Mouse (Mus musculus): ENCODE data around the gene Grtp1. TPM values are rescaled to one million over a fixed set of nuclear protein-coding genes. Genes with fewer than 3 reads are reported as not detected.

Gene Grtp1
- polyA plus RNA-seq, 1 experiment from 2014 or later: 16.3 TPM

GRCm38 (mm10) chr8:13202041-13202440 is 1.6 kb upstream of the Grtp1 start:
- H3K9ac ChIP-seq: no peak overlapping the region
- H3K4me3 ChIP-seq: no peak overlapping the region
- H3K9me3 ChIP-seq: no peaks in the 10 kb centered on the region
- H3K27ac ChIP-seq: no peak overlapping the region
- 46% methylated on average over 3 of the region's 3 CpGs for WGBS
- H3K4me2 ChIP-seq: no peak overlapping the region
- H3K36me3 ChIP-seq (replicated peaks): no peaks in the 10 kb centered on the region
- H3K4me1 ChIP-seq: peaks cover 14% of the 10 kb centered on the region
- peaks cover 15% of the 10 kb centered on the region for H3K27me3 ChIP-seq (replicated peaks)
- ATAC-seq (replicated peaks): no peak

GRCm38 (mm10) chr8:13201013-13201334 is 554 bp upstream of the Grtp1 start:
- Histone ChIP-seq H3K36me3 (replicated peaks) (no peaks in the 10 kb centered on the region), H3K9me3 (no peaks in the 10 kb centered on the region), H3K4me3 (peak overlapping the region; percentile 82), H3K4me1 (peaks cover 14% of the 10 kb centered on the region), H3K27me3 (replicated peaks) (peaks cover 15% of the 10 kb centered on the region), H3K27ac (no peak overlapping the region), H3K9ac (peak overlapping the region; percentile 75; the same call in 1 of the 2 replicates), H3K4me2 (peak overlapping the region; percentile 84)
- 3% methylated on average over 18 of the region's 18 CpGs for WGBS
- no peak for ATAC-seq (replicated peaks)

GRCm38 (mm10) chr8:13199385-13200061 is 897 bp downstream of the Grtp1 start:
- H3K4me2 ChIP-seq: peak overlapping the region; percentile 84
- no peak overlapping the region for H3K27ac ChIP-seq
- WGBS: 27% methylated on average over 14 of the region's 14 CpGs
- peak overlapping the region; percentile 82 for H3K4me3 ChIP-seq
- H3K4me1 ChIP-seq: peaks cover 19% of the 10 kb centered on the region
- no peaks in the 10 kb centered on the region for H3K36me3 ChIP-seq (replicated peaks)
- H3K9me3 ChIP-seq: no peaks in the 10 kb centered on the region
- H3K9ac ChIP-seq: peak overlapping the region; percentile 75; the same call in 1 of the 2 replicates
- H3K27me3 ChIP-seq (replicated peaks): peaks cover 15% of the 10 kb centered on the region
- 0 out of 2 replicates have a peak, but pooled peaks have one; percentile 12 for ATAC-seq (replicated peaks)

- Histone ChIP-seq H3K9me3 (no peaks in the 10 kb centered on the region), H3K4me1 (peaks cover 19% of the 10 kb centered on the region), H3K27me3 (replicated peaks) (peaks cover 10% of the 10 kb centered on the region), H3K4me3 (no peak overlapping the region), H3K27ac (no peak overlapping the region), H3K9ac (no peak overlapping the region), H3K4me2 (no peak overlapping the region), H3K36me3 (replicated peaks) (no peaks in the 10 kb centered on the region)
- ATAC-seq (replicated peaks): no peak
- 83% methylated on average over 5 of the region's 5 CpGs for WGBS
Measured at GRCm38 (mm10) chr8:13197493-13197892, 2.9 kb downstream of the Grtp1 start.

- ATAC-seq (replicated peaks): peak; percentile 67
- no peak overlapping the region for H3K4me3 ChIP-seq
- no peaks in the 10 kb centered on the region for H3K9me3 ChIP-seq
- H3K27me3 ChIP-seq (replicated peaks): no peaks in the 10 kb centered on the region
- peaks cover 9% of the 10 kb centered on the region for H3K4me1 ChIP-seq
- WGBS: 21% methylated on average over 10 of the region's 10 CpGs
- no peak overlapping the region for H3K9ac ChIP-seq
- H3K4me2 ChIP-seq: no peak overlapping the region
- no peaks in the 10 kb centered on the region for H3K36me3 ChIP-seq (replicated peaks)
- peak overlapping the region; percentile 67 for H3K27ac ChIP-seq
Measured at GRCm38 (mm10) chr8:13194818-13195217, 5.6 kb downstream of the Grtp1 start.

- 88% methylated on average over 8 of the region's 8 CpGs for WGBS
- no peak overlapping the region for H3K27ac ChIP-seq
- no peak overlapping the region for H3K4me3 ChIP-seq
- no peaks in the 10 kb centered on the region for H3K9me3 ChIP-seq
- no peak for ATAC-seq (replicated peaks)
- no peak overlapping the region for H3K9ac ChIP-seq
- H3K4me2 ChIP-seq: no peak overlapping the region
- no peaks in the 10 kb centered on the region for H3K36me3 ChIP-seq (replicated peaks)
- H3K27me3 ChIP-seq (replicated peaks): no peaks in the 10 kb centered on the region
- peaks cover 4% of the 10 kb centered on the region; the same call in 1 of the 2 replicates for H3K4me1 ChIP-seq
Measured at GRCm38 (mm10) chr8:13190235-13190634, 10.2 kb downstream of the Grtp1 start.

- Histone ChIP-seq H3K27me3 (replicated peaks) (no peaks in the 10 kb centered on the region), H3K4me1 (no peaks in the 10 kb centered on the region), H3K9me3 (no peaks in the 10 kb centered on the region), H3K9ac (no peak overlapping the region), H3K36me3 (replicated peaks) (no peaks in the 10 kb centered on the region), H3K27ac (no peak overlapping the region), H3K4me2 (no peak overlapping the region), H3K4me3 (no peak overlapping the region)
- WGBS: 84% methylated on average over 1 of the region's 1 CpGs
- no peak for ATAC-seq (replicated peaks)
Measured at GRCm38 (mm10) chr8:13188857-13189256, 11.6 kb downstream of the Grtp1 start.

- Histone ChIP-seq H3K27me3 (replicated peaks) (no peaks in the 10 kb centered on the region), H3K4me2 (no peak overlapping the region), H3K4me3 (no peak overlapping the region), H3K36me3 (replicated peaks) (no peaks in the 10 kb centered on the region), H3K4me1 (no peaks in the 10 kb centered on the region), H3K9ac (no peak overlapping the region), H3K27ac (no peak overlapping the region), H3K9me3 (no peaks in the 10 kb centered on the region)
- WGBS: 82% methylated on average over 13 of the region's 13 CpGs
- ATAC-seq (replicated peaks): no peak
Measured at GRCm38 (mm10) chr8:13188052-13188555, 12.3 kb downstream of the Grtp1 start.

- Histone ChIP-seq H3K27ac (no peak overlapping the region), H3K9me3 (no peaks in the 10 kb centered on the region), H3K36me3 (replicated peaks) (no peaks in the 10 kb centered on the region), H3K4me3 (no peak overlapping the region), H3K4me1 (no peaks in the 10 kb centered on the region), H3K9ac (no peak overlapping the region), H3K4me2 (no peak overlapping the region), H3K27me3 (replicated peaks) (no peaks in the 10 kb centered on the region)
- ATAC-seq (replicated peaks): no peak
- WGBS: 57% methylated on average over 7 of the region's 7 CpGs
Measured at GRCm38 (mm10) chr8:13187638-13188037, 12.8 kb downstream of the Grtp1 start.

- no peaks in the 10 kb centered on the region for H3K36me3 ChIP-seq (replicated peaks)
- H3K9me3 ChIP-seq: no peaks in the 10 kb centered on the region
- no peaks in the 10 kb centered on the region for H3K4me1 ChIP-seq
- H3K4me3 ChIP-seq: no peak overlapping the region
- WGBS: 83% methylated on average over 9 of the region's 9 CpGs
- no peaks in the 10 kb centered on the region for H3K27me3 ChIP-seq (replicated peaks)
- no peak overlapping the region for H3K4me2 ChIP-seq
- no peak overlapping the region for H3K9ac ChIP-seq
- H3K27ac ChIP-seq: no peak overlapping the region
- no peak for ATAC-seq (replicated peaks)
Measured at GRCm38 (mm10) chr8:13187229-13187628, 13.2 kb downstream of the Grtp1 start.

- 84% methylated on average over 8 of the region's 8 CpGs for WGBS
- Histone ChIP-seq H3K36me3 (replicated peaks) (no peaks in the 10 kb centered on the region), H3K4me3 (no peak overlapping the region), H3K9ac (no peak overlapping the region), H3K27ac (no peak overlapping the region), H3K9me3 (no peaks in the 10 kb centered on the region), H3K4me2 (no peak overlapping the region), H3K27me3 (replicated peaks) (no peaks in the 10 kb centered on the region), H3K4me1 (no peaks in the 10 kb centered on the region)
- ATAC-seq (replicated peaks): no peak
Measured at GRCm38 (mm10) chr8:13186819-13187218, 13.6 kb downstream of the Grtp1 start.

- no peaks in the 10 kb centered on the region for H3K9me3 ChIP-seq
Measured at GRCm38 (mm10) chr8:13181691-13181976, 18.8 kb downstream of the Grtp1 start.

More at GRCm38 (mm10) chr8:13181691-13181976, 18.8 kb downstream of the Grtp1 start:
- ATAC-seq (replicated peaks): no peak
- Histone ChIP-seq H3K27ac (no peak overlapping the region), H3K9ac (no peak overlapping the region), H3K4me3 (no peak overlapping the region), H3K36me3 (replicated peaks) (peaks cover under 1% of the 10 kb centered on the region; the same call in 1 of the 2 replicates), H3K4me1 (no peaks in the 10 kb centered on the region), H3K27me3 (replicated peaks) (no peaks in the 10 kb centered on the region), H3K4me2 (no peak overlapping the region)
- WGBS: 42% methylated on average over 2 of the region's 2 CpGs
